Mouse (Mus musculus) heart, adult 2 months (tissue): ENCODE measurements around the gene 4921504E06Rik. TPM values are rescaled to one million over a fixed set of nuclear protein-coding genes. Genes with fewer than 3 reads are reported as not detected.
A peak's percentile ranks its signal among the peaks of the same experiment; 100 is the strongest.

Experiments used
- DNase-seq, 2 experiments: peaks; one replicate each; pipeline ENCODE4 v3.0.0; 2021
- H3K27ac ChIP-seq: fragments of 200-600 bp; 2 replicates; pipeline ENCODE4 v1.8.1; 2022
- H3K27me3 ChIP-seq: fragments of 200-500 bp; 2 replicates; pipeline ENCODE4 v1.6.1; 2012; ENCODE audit warnings: mild to moderate bottlenecking, low read length, inconsistent platforms, mixed read lengths; ENCODE audit not compliant: control insufficient read depth, insufficient read depth
- H3K36me3 ChIP-seq: fragments of 200-500 bp; 2 replicates; pipeline ENCODE4 v1.6.1; 2012; ENCODE audit warnings: low read length, inconsistent platforms; ENCODE audit not compliant: control insufficient read depth, insufficient read depth
- H3K4me1 ChIP-seq: fragments of 200-500 bp; 2 replicates; pipeline ENCODE4 v1.6.1; 2011; ENCODE audit warnings: low read length; ENCODE audit not compliant: control insufficient read depth, insufficient read depth
- H3K4me3 ChIP-seq: fragments of 200-600 bp; 2 replicates; pipeline ENCODE4 v1.8.1; 2022
- H3K79me2 ChIP-seq: fragments of 200-500 bp; replicated peaks from 2 replicates; pipeline ENCODE4 v1.6.1; 2012; ENCODE audit warnings: mild to moderate bottlenecking, inconsistent platforms, low read length, moderate library complexity, mixed read lengths; ENCODE audit not compliant: control insufficient read depth, insufficient read depth
- H3K9ac ChIP-seq: fragments of 200-500 bp; 2 replicates; pipeline ENCODE4 v1.6.1; 2012; ENCODE audit warnings: low read depth, mild to moderate bottlenecking, control low read depth, inconsistent platforms, low read length, mixed read lengths
- CTCF ChIP-seq: fragments of 200-600 bp; IDR thresholded peaks from 2 replicates; pipeline ENCODE4 v1.8.1; 2022; ENCODE audit warnings: antibody characterized with exemption, mild to moderate bottlenecking, moderate library complexity
- EP300 ChIP-seq: fragments of 200-500 bp; IDR thresholded peaks from 2 replicates; pipeline ENCODE4 v1.6.1; 2011; ENCODE audit warnings: low read depth, low read length, control low read depth; ENCODE audit not compliant: insufficient read depth
- POLR2A ChIP-seq: fragments of 200-500 bp; IDR thresholded peaks from 2 replicates; pipeline ENCODE4 v1.6.1; 2011; ENCODE audit warnings: mild to moderate bottlenecking, low read depth, low read length, control low read depth; ENCODE audit not compliant: insufficient read depth
- WGBS: fragments of 180-500 bp; shearing (Covaris S2); methylation state at CpG from one replicate; pipeline ENCODE4 v1.1.7; 2018; 5-methylcytosine and 5-hydroxymethylcytosine counted together
- intact Hi-C: fragments of 180-260 bp; cut with DNase I; formaldehyde crosslinking; loops from one replicate; pipeline ENCODE4 v1.15.1; 2025
- long read RNA-seq: library from polyadenylated mRNA; stranded (forward); transcript quantifications from one replicate; pipeline ENCODE4 v2.0.0, GENCODE M21; 2021
- polyA plus RNA-seq: library from polyadenylated mRNA; depleted of rRNA; stranded (reverse); fragments of >200 nt; gene quantifications from 2 replicates; pipeline ENCODE4 v1.2.3, GENCODE M21; 2012; rRNA removed
- total RNA-seq, 2 experiments: library from RNA; stranded (reverse); gene quantifications; 2 replicates each; pipeline ENCODE4 v1.2.3; 2021

The 4921504E06Rik gene
- total RNA-seq (not detected), polyA plus RNA-seq (not detected in 2 replicates)
- long read RNA-seq = 0 reads

- peak; percentile 74 to 86 for DNase-seq
- H3K4me1 ChIP-seq = peaks cover 2% of the 10 kb centered on the region
- peak within 1 kb of the TSS; percentile 92 for H3K27ac ChIP-seq
- intact Hi-C loops = loop anchor here (2.0 to 5.0 kb wide), 3 partner anchors 53 to 149 kb away; partner anchors contain the start of gene Otud1
- no peaks in the 10 kb centered on the region for H3K79me2 ChIP-seq
- peak within 1 kb of the TSS; percentile 51 for H3K4me3 ChIP-seq
- peaks cover 3% of the 10 kb centered on the region; the same call in 1 of the 2 replicates for H3K36me3 ChIP-seq
- H3K9ac ChIP-seq = peak within 1 kb of the TSS; percentile 24
- no peaks in the 10 kb centered on the region for H3K27me3 ChIP-seq
- WGBS = under 1% methylated on average over 25 of the region's 27 CpGs
- TF ChIP-seq EP300 (0 out of 2 replicates have a peak, but pooled peaks have one; percentile 68), CTCF (no peak), POLR2A (0 out of 2 replicates have a peak, but pooled peaks have one; percentile 33)
Measured at GRCm38 (mm10) chr2:19553821-19554592, at the start of gene 4921504E06Rik. Gene 4921504E06Rik, minus strand, starts transcription at chr2:19553914.

GRCm38 (mm10) chr2:19601386-19601925 is 47.7 kb upstream of the 4921504E06Rik start:
- H3K4me3 ChIP-seq = no peak overlapping the region
- H3K36me3 ChIP-seq = peaks cover 2% of the 10 kb centered on the region; the same call in 1 of the 2 replicates
- no peak overlapping the region for H3K9ac ChIP-seq
- DNase-seq = peak in 1 of 2 experiments; percentile 10
- intact Hi-C loops = no loop called here
- 55% methylated on average over 3 of the region's 3 CpGs for WGBS
- no peaks in the 10 kb centered on the region; the same call in 1 of the 2 replicates for H3K4me1 ChIP-seq
- no peaks in the 10 kb centered on the region for H3K27me3 ChIP-seq
- H3K27ac ChIP-seq = peak overlapping the region; percentile 4; the same call in 1 of the 2 replicates
- no peaks in the 10 kb centered on the region for H3K79me2 ChIP-seq
- no peak for TF ChIP-seq POLR2A
- no peak for TF ChIP-seq CTCF
- no peak for TF ChIP-seq EP300

- H3K79me2 ChIP-seq = no peaks in the 10 kb centered on the region
- no peak overlapping the region for H3K9ac ChIP-seq
- no peaks in the 10 kb centered on the region; the same call in 1 of the 2 replicates for H3K4me1 ChIP-seq
- H3K27ac ChIP-seq = no peak overlapping the region
- H3K36me3 ChIP-seq = peaks cover 2% of the 10 kb centered on the region; the same call in 1 of the 2 replicates
- TF ChIP-seq EP300 (no peak), CTCF (no peak), POLR2A (no peak)
- intact Hi-C loops = no loop called here
- H3K27me3 ChIP-seq = no peaks in the 10 kb centered on the region
- H3K4me3 ChIP-seq = no peak overlapping the region
- WGBS = 80% methylated on average over 5 of the region's 5 CpGs
- DNase-seq = no peak
Measured at GRCm38 (mm10) chr2:19600860-19601259, 47.1 kb upstream of the 4921504E06Rik start.

GRCm38 (mm10) chr2:19599801-19600200 is 46.1 kb upstream of the 4921504E06Rik start:
- H3K9ac ChIP-seq = no peak overlapping the region
- no peak for TF ChIP-seq EP300
- TF ChIP-seq POLR2A = no peak
- no peak for TF ChIP-seq CTCF
- intact Hi-C loops = no loop called here
- peaks cover 2% of the 10 kb centered on the region; the same call in 1 of the 2 replicates for H3K36me3 ChIP-seq
- H3K4me3 ChIP-seq = no peak overlapping the region
- H3K27ac ChIP-seq = no peak overlapping the region
- H3K4me1 ChIP-seq = no peaks in the 10 kb centered on the region; the same call in 1 of the 2 replicates
- WGBS = 75% methylated on average over 5 of the region's 5 CpGs
- no peak for DNase-seq
- no peaks in the 10 kb centered on the region for H3K79me2 ChIP-seq
- no peaks in the 10 kb centered on the region for H3K27me3 ChIP-seq

- intact Hi-C loops = no loop called here
Measured at GRCm38 (mm10) chr2:19596988-19597387, 43.3 kb upstream of the 4921504E06Rik start.

More at GRCm38 (mm10) chr2:19596988-19597387, 43.3 kb upstream of the 4921504E06Rik start:
- DNase-seq = no peak
- Histone ChIP-seq H3K4me3 (no peak overlapping the region), H3K4me1 (no peaks in the 10 kb centered on the region; the same call in 1 of the 2 replicates), H3K27me3 (no peaks in the 10 kb centered on the region), H3K36me3 (peaks cover 2% of the 10 kb centered on the region; the same call in 1 of the 2 replicates), H3K27ac (no peak overlapping the region), H3K9ac (no peak overlapping the region), H3K79me2 (no peaks in the 10 kb centered on the region)
- TF ChIP-seq CTCF = no peak
- TF ChIP-seq POLR2A = no peak
- no peak for TF ChIP-seq EP300
